Mouse (Mus musculus): Measurements from ENCODE around the gene P2rx6. TPM values are rescaled to one million over a fixed set of nuclear protein-coding genes. Genes with fewer than 3 reads are reported as not detected.

Gene P2rx6
- total and polyA plus RNA-seq, 3 experiments, result 0.11 TPM; not detected in 2

- Histone ChIP-seq H3K4me3 (ENCODE audit: low read depth, low read length) (no peak overlapping the region; the same call in 1 of the 2 replicates), H3K27me3 (ENCODE audit: insufficient read depth, low read length) (peaks cover 48% of the 10 kb centered on the region), H3K4me1 (ENCODE audit: insufficient read depth, low read depth, low read length) (peaks cover 62% of the 10 kb centered on the region), H3K9me3 (replicated peaks) (no peaks in the 10 kb centered on the region), H3K36me3 (replicated peaks) (no peaks in the 10 kb centered on the region)
- ATAC-seq (ENCODE audit: extremely low read depth, insufficient number of reproducible peaks, low FRiP score, poor library complexity, severe bottlenecking) (no peak), DNase-seq (ENCODE audit: low spot score) (peak; percentile 56)
- TF ChIP-seq CTCF (IDR thresholded peaks at IDR 0.05; ENCODE audit: low read depth, low read length) (peak; percentile 99), GATA1 (IDR thresholded peaks at IDR 0.05; ENCODE audit: borderline replicate concordance, low read length) (no peak)
These were observed 3.7 kb upstream of the P2rx6 start for GRCm38 (mm10) chr16:17557947-17558480.

GRCm38 (mm10) chr16:17558811-17559210 is 2.9 kb upstream of the P2rx6 start:
- TF ChIP-seq TAL1 (conservative IDR thresholded peaks at IDR 0.05; ENCODE audit: low read depth, low read length), result no peak
- TF ChIP-seq GATA2 (IDR thresholded peaks at IDR 0.05; ENCODE audit: borderline replicate concordance, low read depth, low read length), result no peak
- TF ChIP-seq POLR2AphosphoS5 (IDR thresholded peaks at IDR 0.05; ENCODE audit: insufficient replicate concordance, low read depth, low read length), result no peak
- no peak for TF ChIP-seq CTCF (IDR thresholded peaks at IDR 0.05; ENCODE audit: low read depth, low read length)
- TF ChIP-seq GATA1 (IDR thresholded peaks at IDR 0.05; ENCODE audit: borderline replicate concordance, low read length), result no peak
- Histone ChIP-seq H3K27me3 (ENCODE audit: insufficient read depth, low read length) (peaks cover 51% of the 10 kb centered on the region), H3K4me3 (ENCODE audit: low read depth, low read length) (peak overlapping the region; percentile 44; the same call in 1 of the 2 replicates), H3K4me1 (ENCODE audit: insufficient read depth, low read depth, low read length) (peaks cover 58% of the 10 kb centered on the region), H3K36me3 (replicated peaks) (no peaks in the 10 kb centered on the region), H3K9me3 (replicated peaks) (no peaks in the 10 kb centered on the region)
- no peak for ATAC-seq (ENCODE audit: extremely low read depth, insufficient number of reproducible peaks, low FRiP score, poor library complexity, severe bottlenecking)
- no peak for DNase-seq (ENCODE audit: low spot score)

- H3K27me3 ChIP-seq (ENCODE audit: insufficient read depth, low read length), result peaks cover 57% of the 10 kb centered on the region
- H3K4me3 ChIP-seq (ENCODE audit: low read depth, low read length), result no peak overlapping the region
- no peaks in the 10 kb centered on the region for H3K9me3 ChIP-seq (replicated peaks)
- ATAC-seq (ENCODE audit: extremely low read depth, insufficient number of reproducible peaks, low FRiP score, poor library complexity, severe bottlenecking) (no peak), DNase-seq (ENCODE audit: low spot score) (no peak)
- no peak for TF ChIP-seq GATA1 (IDR thresholded peaks at IDR 0.05; ENCODE audit: borderline replicate concordance, low read length)
- peaks cover 56% of the 10 kb centered on the region for H3K4me1 ChIP-seq (ENCODE audit: insufficient read depth, low read depth, low read length)
- H3K36me3 ChIP-seq (replicated peaks), result no peaks in the 10 kb centered on the region
These were observed 2.2 kb upstream of the P2rx6 start for GRCm38 (mm10) chr16:17559396-17560027.

- peaks cover 41% of the 10 kb centered on the region for H3K4me1 ChIP-seq (ENCODE audit: insufficient read depth, low read depth, low read length)
- no peaks in the 10 kb centered on the region for H3K9me3 ChIP-seq (replicated peaks)
- ATAC-seq (ENCODE audit: extremely low read depth, insufficient number of reproducible peaks, low FRiP score, poor library complexity, severe bottlenecking), result no peak
- TF ChIP-seq CTCF (IDR thresholded peaks at IDR 0.05; ENCODE audit: low read depth, low read length) (no peak), POLR2AphosphoS5 (IDR thresholded peaks at IDR 0.05; ENCODE audit: insufficient replicate concordance, low read depth, low read length) (no peak), GATA1 (IDR thresholded peaks at IDR 0.05; ENCODE audit: borderline replicate concordance, low read length) (no peak), GATA2 (IDR thresholded peaks at IDR 0.05; ENCODE audit: borderline replicate concordance, low read depth, low read length) (no peak), TAL1 (conservative IDR thresholded peaks at IDR 0.05; ENCODE audit: low read depth, low read length) (no peak)
- no peaks in the 10 kb centered on the region for H3K36me3 ChIP-seq (replicated peaks)
- H3K4me3 ChIP-seq (ENCODE audit: low read depth, low read length), result peak within 1 kb of the TSS; percentile 24; the same call in 1 of the 2 replicates
- peaks cover 72% of the 10 kb centered on the region for H3K27me3 ChIP-seq (ENCODE audit: insufficient read depth, low read length)
- DNase-seq (ENCODE audit: low spot score), result no peak
These were observed 446 bp upstream of the P2rx6 start, which contains the start of gene Lrrc74b for GRCm38 (mm10) chr16:17561128-17561750. Gene Lrrc74b, minus strand, starts transcription at chr16:17561247.

- TF ChIP-seq GATA1 (IDR thresholded peaks at IDR 0.05; ENCODE audit: borderline replicate concordance, low read length) (no peak), TAL1 (conservative IDR thresholded peaks at IDR 0.05; ENCODE audit: low read depth, low read length) (no peak), POLR2AphosphoS5 (IDR thresholded peaks at IDR 0.05; ENCODE audit: insufficient replicate concordance, low read depth, low read length) (no peak), GATA2 (IDR thresholded peaks at IDR 0.05; ENCODE audit: borderline replicate concordance, low read depth, low read length) (no peak), CTCF (IDR thresholded peaks at IDR 0.05; ENCODE audit: low read depth, low read length) (no peak)
- Histone ChIP-seq H3K9me3 (replicated peaks) (no peaks in the 10 kb centered on the region), H3K4me1 (ENCODE audit: insufficient read depth, low read depth, low read length) (peaks cover 32% of the 10 kb centered on the region), H3K36me3 (replicated peaks) (no peaks in the 10 kb centered on the region), H3K27me3 (ENCODE audit: insufficient read depth, low read length) (peaks cover 84% of the 10 kb centered on the region), H3K4me3 (ENCODE audit: low read depth, low read length) (no peak overlapping the region)
- DNase-seq (ENCODE audit: low spot score), result no peak
- no peak for ATAC-seq (ENCODE audit: extremely low read depth, insufficient number of reproducible peaks, low FRiP score, poor library complexity, severe bottlenecking)
These were observed 1.9 kb downstream of the P2rx6 start for GRCm38 (mm10) chr16:17563580-17563979.

GRCm38 (mm10) chr16:17564221-17564620 is 2.5 kb downstream of the P2rx6 start:
- Histone ChIP-seq H3K4me1 (ENCODE audit: insufficient read depth, low read depth, low read length) (peaks cover 26% of the 10 kb centered on the region), H3K4me3 (ENCODE audit: low read depth, low read length) (no peak overlapping the region), H3K36me3 (replicated peaks) (no peaks in the 10 kb centered on the region), H3K27me3 (ENCODE audit: insufficient read depth, low read length) (peaks cover 78% of the 10 kb centered on the region), H3K9me3 (replicated peaks) (no peaks in the 10 kb centered on the region)
- ATAC-seq (ENCODE audit: extremely low read depth, insufficient number of reproducible peaks, low FRiP score, poor library complexity, severe bottlenecking) (no peak), DNase-seq (ENCODE audit: low spot score) (no peak)
- TF ChIP-seq GATA2 (IDR thresholded peaks at IDR 0.05; ENCODE audit: borderline replicate concordance, low read depth, low read length) (no peak), GATA1 (IDR thresholded peaks at IDR 0.05; ENCODE audit: borderline replicate concordance, low read length) (no peak), CTCF (IDR thresholded peaks at IDR 0.05; ENCODE audit: low read depth, low read length) (no peak), TAL1 (conservative IDR thresholded peaks at IDR 0.05; ENCODE audit: low read depth, low read length) (no peak), POLR2AphosphoS5 (IDR thresholded peaks at IDR 0.05; ENCODE audit: insufficient replicate concordance, low read depth, low read length) (no peak)
